Mouse (Mus musculus) stomach, embryonic 15.5 days (tissue): Measurements from ENCODE around the gene Ankrd34c. TPM values are rescaled to one million over a fixed set of nuclear protein-coding genes. Genes with fewer than 3 reads are reported as not detected.
A peak's percentile ranks its signal among the peaks of the same experiment; 100 is the strongest.

Experiments used
- ATAC-seq: fragments of 200-750 bp; cut with Nextera tagmentation; 2 replicates; pipeline ENCODE4 v1.8.0; 2017; ENCODE audit warnings: low read depth, moderate number of reproducible peaks, moderate TSS enrichment; ENCODE audit not compliant: insufficient read depth, low FRiP score
- H3K27ac ChIP-seq: fragments of 300-500 bp; sonication (generic); 2 replicates; pipeline ENCODE4 v1.5.1; 2015; ENCODE audit warnings: mild to moderate bottlenecking, inconsistent platforms
- H3K27me3 ChIP-seq: fragments of 300-500 bp; sonication (generic); replicated peaks from 2 replicates; pipeline ENCODE4 v1.6.1; 2015; ENCODE audit warnings: inconsistent platforms
- H3K36me3 ChIP-seq: fragments of 300-500 bp; sonication (generic); 2 replicates; pipeline ENCODE4 v1.6.1; 2015; ENCODE audit warnings: inconsistent platforms
- H3K4me1 ChIP-seq: fragments of 300-500 bp; sonication (generic); 2 replicates; pipeline ENCODE4 v1.6.1; 2015; ENCODE audit warnings: inconsistent platforms
- H3K4me2 ChIP-seq: fragments of 300-500 bp; sonication (generic); 2 replicates; pipeline ENCODE4 v1.6.1; 2015; ENCODE audit warnings: mild to moderate bottlenecking, inconsistent platforms
- H3K4me3 ChIP-seq: fragments of 300-500 bp; sonication (generic); replicated peaks from 2 replicates; pipeline ENCODE4 v1.5.1; 2015; ENCODE audit warnings: inconsistent platforms
- H3K9ac ChIP-seq: fragments of 300-500 bp; sonication (generic); 2 replicates; pipeline ENCODE4 v1.6.1; 2015; ENCODE audit warnings: inconsistent platforms
- H3K9me3 ChIP-seq: fragments of 300-500 bp; sonication (generic); 2 replicates; pipeline ENCODE4 v1.6.1; 2016; ENCODE audit warnings: inconsistent platforms
- WGBS: fragments of 180-500 bp; shearing (Covaris S2); methylation state at CpG from one replicate; pipeline ENCODE4 v1.1.7; 2015; 5-methylcytosine and 5-hydroxymethylcytosine counted together
- polyA plus RNA-seq: library from polyadenylated mRNA; unstranded; fragments of >200 nt; fragmentation: Nextera tagmentation; extraction: Ambion mirVana; gene quantifications from 2 replicates; pipeline ENCODE4 v1.2.1, GENCODE M21; 2015

Ankrd34c gene
- polyA plus RNA-seq, result not detected in 2 replicates

- Histone ChIP-seq H3K27ac (no peak within 1 kb of the TSS), H3K9ac (no peak within 1 kb of the TSS), H3K4me3 (no peak within 1 kb of the TSS), H3K27me3 (peaks cover 11% of the 10 kb centered on the region), H3K36me3 (no peaks in the 10 kb centered on the region), H3K4me1 (no peaks in the 10 kb centered on the region), H3K9me3 (no peaks in the 10 kb centered on the region), H3K4me2 (no peak within 1 kb of the TSS)
- WGBS, result 3% methylated on average over 8 of the region's 8 CpGs
- ATAC-seq, result no peak
Observed at GRCm38 (mm10) chr9:89738295-89738694, at the start of gene Ankrd34c. Gene Ankrd34c, minus strand, starts transcription at chr9:89738475.

- 71% methylated on average over 4 of the region's 4 CpGs for WGBS
- Histone ChIP-seq H3K27ac (no peak overlapping the region), H3K9me3 (no peaks in the 10 kb centered on the region), H3K4me3 (no peak overlapping the region), H3K4me1 (no peaks in the 10 kb centered on the region), H3K4me2 (no peak overlapping the region), H3K36me3 (no peaks in the 10 kb centered on the region), H3K9ac (no peak overlapping the region), H3K27me3 (no peaks in the 10 kb centered on the region)
- no peak for ATAC-seq
Observed at GRCm38 (mm10) chr9:89787532-89787931, 49.3 kb upstream of the Ankrd34c start.

GRCm38 (mm10) chr9:89781395-89781927 lies 43.2 kb upstream of the Ankrd34c start:
- Histone ChIP-seq H3K9me3 (no peaks in the 10 kb centered on the region), H3K4me1 (no peaks in the 10 kb centered on the region), H3K27me3 (no peaks in the 10 kb centered on the region), H3K4me2 (no peak overlapping the region), H3K36me3 (no peaks in the 10 kb centered on the region), H3K4me3 (no peak overlapping the region), H3K9ac (no peak overlapping the region), H3K27ac (no peak overlapping the region)
- no peak for ATAC-seq

- WGBS, result 85% methylated on average over 1 of the region's 1 CpGs
- Histone ChIP-seq H3K9ac (no peak overlapping the region), H3K4me3 (no peak overlapping the region), H3K36me3 (no peaks in the 10 kb centered on the region), H3K27ac (no peak overlapping the region), H3K9me3 (no peaks in the 10 kb centered on the region), H3K4me2 (no peak overlapping the region), H3K4me1 (no peaks in the 10 kb centered on the region), H3K27me3 (no peaks in the 10 kb centered on the region)
- ATAC-seq, result no peak
Observed at GRCm38 (mm10) chr9:89779237-89779636, 41.0 kb upstream of the Ankrd34c start.

DNA sequence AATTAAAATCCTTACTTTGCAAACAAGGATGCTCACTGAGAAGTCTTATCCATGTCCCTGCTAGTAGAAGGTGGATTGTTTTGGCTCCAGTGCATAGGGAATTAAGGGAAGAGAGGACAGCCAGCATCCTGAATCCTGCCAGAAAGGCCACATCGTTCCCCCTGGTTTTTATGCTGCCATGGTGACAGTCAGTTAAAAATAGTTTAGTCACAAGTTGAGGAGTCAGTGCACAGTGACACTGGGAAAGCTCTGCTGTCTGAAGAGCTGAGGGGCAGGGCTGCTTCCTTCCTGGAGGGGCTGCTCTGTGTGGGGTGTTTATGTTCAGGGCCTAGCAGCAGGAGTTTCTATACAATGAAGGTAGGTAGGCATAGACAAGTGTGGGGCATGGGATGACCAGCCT lies 32.9 kb upstream of the Ankrd34c start:
- 40% methylated on average over 1 of the region's 1 CpGs for WGBS

GRCm38 (mm10) chr9:89762017-89762416 lies 23.7 kb upstream of the Ankrd34c start:
- WGBS, result 54% methylated on average over 1 of the region's 1 CpGs
- H3K4me1 ChIP-seq, result no peaks in the 10 kb centered on the region
- no peak for ATAC-seq
- H3K27me3 ChIP-seq, result no peaks in the 10 kb centered on the region
- H3K36me3 ChIP-seq, result no peaks in the 10 kb centered on the region
- H3K9ac ChIP-seq, result no peak overlapping the region
- H3K27ac ChIP-seq, result no peak overlapping the region
- H3K4me3 ChIP-seq, result no peak overlapping the region
- H3K4me2 ChIP-seq, result no peak overlapping the region
- no peaks in the 10 kb centered on the region for H3K9me3 ChIP-seq

More for the DNA sequence above, 32.9 kb upstream of the Ankrd34c start:
- Histone ChIP-seq H3K4me1 (no peaks in the 10 kb centered on the region), H3K9me3 (no peaks in the 10 kb centered on the region), H3K9ac (no peak overlapping the region), H3K27me3 (no peaks in the 10 kb centered on the region), H3K27ac (no peak overlapping the region), H3K4me3 (no peak overlapping the region), H3K36me3 (no peaks in the 10 kb centered on the region), H3K4me2 (no peak overlapping the region)
- ATAC-seq, result no peak

- ATAC-seq, result no peak
- no peaks in the 10 kb centered on the region for H3K9me3 ChIP-seq
- no peak overlapping the region for H3K27ac ChIP-seq
- no peak overlapping the region for H3K4me2 ChIP-seq
- H3K4me1 ChIP-seq, result no peaks in the 10 kb centered on the region
- no peak overlapping the region for H3K4me3 ChIP-seq
- 80% methylated on average over 1 of the region's 1 CpGs for WGBS
- H3K36me3 ChIP-seq, result no peaks in the 10 kb centered on the region
- H3K27me3 ChIP-seq, result no peaks in the 10 kb centered on the region
- H3K9ac ChIP-seq, result no peak overlapping the region
Observed at GRCm38 (mm10) chr9:89758569-89758968, 20.3 kb upstream of the Ankrd34c start.

GRCm38 (mm10) chr9:89758139-89758538 lies 19.9 kb upstream of the Ankrd34c start:
- H3K4me2 ChIP-seq, result no peak overlapping the region
- no peak overlapping the region for H3K9ac ChIP-seq
- ATAC-seq, result no peak
- H3K27ac ChIP-seq, result no peak overlapping the region
- H3K4me1 ChIP-seq, result no peaks in the 10 kb centered on the region
- no peak overlapping the region for H3K4me3 ChIP-seq
- H3K9me3 ChIP-seq, result no peaks in the 10 kb centered on the region
- WGBS, result 87% methylated on average over 1 of the region's 1 CpGs
- H3K36me3 ChIP-seq, result no peaks in the 10 kb centered on the region
- no peaks in the 10 kb centered on the region for H3K27me3 ChIP-seq

GRCm38 (mm10) chr9:89757571-89757970 lies 19.3 kb upstream of the Ankrd34c start:
- Histone ChIP-seq H3K36me3 (no peaks in the 10 kb centered on the region), H3K27me3 (no peaks in the 10 kb centered on the region), H3K4me2 (no peak overlapping the region), H3K27ac (no peak overlapping the region), H3K9ac (no peak overlapping the region), H3K4me3 (no peak overlapping the region), H3K9me3 (no peaks in the 10 kb centered on the region), H3K4me1 (no peaks in the 10 kb centered on the region)
- 53% methylated on average over 4 of the region's 4 CpGs for WGBS
- no peak for ATAC-seq

- Histone ChIP-seq H3K36me3 (no peaks in the 10 kb centered on the region), H3K4me1 (no peaks in the 10 kb centered on the region), H3K4me3 (no peak overlapping the region), H3K9me3 (no peaks in the 10 kb centered on the region), H3K27ac (no peak overlapping the region), H3K27me3 (peaks cover 11% of the 10 kb centered on the region), H3K9ac (no peak overlapping the region), H3K4me2 (no peak overlapping the region)
- ATAC-seq, result no peak
Observed at GRCm38 (mm10) chr9:89740041-89740440, 1.8 kb upstream of the Ankrd34c start.

GRCm38 (mm10) chr9:89737888-89738287 lies 387 bp downstream of the Ankrd34c start:
- Histone ChIP-seq H3K27me3 (peaks cover 11% of the 10 kb centered on the region), H3K4me2 (no peak overlapping the region), H3K9ac (no peak overlapping the region), H3K36me3 (no peaks in the 10 kb centered on the region), H3K9me3 (no peaks in the 10 kb centered on the region), H3K27ac (no peak overlapping the region), H3K4me1 (no peaks in the 10 kb centered on the region), H3K4me3 (no peak overlapping the region)
- 10% methylated on average over 6 of the region's 6 CpGs for WGBS
- no peak for ATAC-seq

DNA sequence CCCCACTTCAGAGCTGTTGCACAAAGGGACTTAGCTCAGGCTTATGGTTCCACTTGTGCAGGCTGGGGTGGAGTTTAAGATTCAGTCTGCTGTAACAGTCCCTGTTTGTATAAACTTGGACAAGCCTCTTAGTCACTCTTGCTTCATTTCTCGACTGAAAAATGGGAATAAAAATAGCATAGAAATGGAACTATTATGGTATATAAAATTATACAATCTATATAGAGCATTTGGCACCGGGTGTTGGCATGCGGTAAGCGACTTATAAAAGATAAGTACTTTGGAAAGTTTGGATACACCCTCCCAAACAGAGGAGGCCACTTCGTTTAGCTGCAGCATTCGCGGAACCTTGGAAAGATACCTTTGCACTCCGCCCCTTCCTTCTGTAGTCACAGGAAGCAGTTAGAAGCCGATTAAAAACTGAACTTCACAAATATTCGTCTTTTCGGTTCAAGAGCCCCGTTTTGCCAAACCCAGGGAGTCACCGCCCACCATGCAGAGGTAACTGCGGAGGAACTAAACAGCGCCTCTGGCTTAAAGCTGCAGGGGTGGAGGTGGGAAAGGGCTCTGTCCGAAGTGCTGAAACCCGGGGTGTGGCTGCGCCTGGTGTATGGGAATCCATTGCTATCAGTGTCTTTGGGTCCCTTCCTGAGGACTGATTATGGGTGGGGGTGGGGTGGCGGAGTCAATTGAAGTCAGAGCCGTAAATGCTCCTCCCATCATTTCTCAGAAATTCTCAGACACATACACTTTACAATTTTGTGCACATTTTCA lies 1.2 kb downstream of the Ankrd34c start:
- Histone ChIP-seq H3K27ac (no peak overlapping the region), H3K27me3 (peaks cover 11% of the 10 kb centered on the region), H3K4me2 (no peak overlapping the region), H3K9me3 (no peaks in the 10 kb centered on the region), H3K9ac (no peak overlapping the region), H3K4me3 (no peak overlapping the region), H3K4me1 (no peaks in the 10 kb centered on the region), H3K36me3 (no peaks in the 10 kb centered on the region)
- 6% methylated on average over 20 of the region's 20 CpGs for WGBS
- ATAC-seq, result peak; percentile 56; the same call in 1 of the 2 replicates
